Mouse (Mus musculus) lung, postnatal 0 days (tissue): ENCODE results near the gene Jade2. TPM values are rescaled to one million over a fixed set of nuclear protein-coding genes. Genes with fewer than 3 reads are reported as not detected.

Experiments
- ATAC-seq: fragments of 200-750 bp; cut with Nextera tagmentation; 2 replicates; pipeline ENCODE4 v1.8.0; 2017; ENCODE audit warnings: moderate library complexity
- DNase-seq: peaks from one replicate; pipeline ENCODE4 v3.0.0-alpha.2; 2016; ENCODE audit warnings: low spot score
- H3K27ac ChIP-seq: fragments of 300-500 bp; sonication (generic); 2 replicates; pipeline ENCODE4 v1.5.1; 2014; ENCODE audit warnings: antibody characterized with exemption, mild to moderate bottlenecking, low read length, mixed read lengths
- H3K27me3 ChIP-seq: fragments of 300-500 bp; sonication (generic); replicated peaks from 2 replicates; pipeline ENCODE4 v1.6.1; 2014; ENCODE audit warnings: low read length, mixed read lengths; ENCODE audit not compliant: insufficient read depth
- H3K36me3 ChIP-seq: fragments of 300-500 bp; sonication (generic); 2 replicates; pipeline ENCODE4 v1.6.1; 2014; ENCODE audit warnings: low read length, mixed read lengths; ENCODE audit not compliant: insufficient read depth
- H3K4me1 ChIP-seq: fragments of 300-500 bp; sonication (generic); 2 replicates; pipeline ENCODE4 v1.6.1; 2014; ENCODE audit warnings: antibody characterized with exemption, low read depth, low read length, mixed read lengths; ENCODE audit not compliant: insufficient read depth
- H3K4me2 ChIP-seq: fragments of 300-500 bp; sonication (generic); replicated peaks from 2 replicates; pipeline ENCODE4 v1.6.1; 2014; ENCODE audit warnings: low read depth, mild to moderate bottlenecking, low read length, moderate library complexity, mixed read lengths
- H3K4me3 ChIP-seq: fragments of 300-500 bp; sonication (generic); 2 replicates; pipeline ENCODE4 v1.5.1; 2014; ENCODE audit warnings: low read depth, low read length
- H3K9ac ChIP-seq: fragments of 300-500 bp; sonication (generic); replicated peaks from 2 replicates; pipeline ENCODE4 v1.6.1; 2014; ENCODE audit warnings: low read depth, mild to moderate bottlenecking
- H3K9me3 ChIP-seq: fragments of 300-500 bp; sonication (generic); 2 replicates; pipeline ENCODE4 v1.6.1; 2016; ENCODE audit warnings: low read length, mixed read lengths
- CTCF ChIP-seq: IDR thresholded peaks from 2 replicates; pipeline ENCODE4 v1.5.1; 2016; ENCODE audit warnings: antibody characterized with exemption, mild to moderate bottlenecking
- EP300 ChIP-seq: IDR thresholded peaks from 2 replicates; pipeline ENCODE4 v1.6.1; 2016; ENCODE audit warnings: antibody characterized with exemption, mild to moderate bottlenecking, control low read depth
- WGBS: fragments of 180-500 bp; shearing (Covaris S2); extraction: QIAGEN DNeasy Blood & Tissue Kit; methylation state at CpG from one replicate; pipeline ENCODE4 v1.1.7; 2014; 5-methylcytosine and 5-hydroxymethylcytosine counted together
- polyA plus RNA-seq: library from polyadenylated mRNA; unstranded; fragments of >200 nt; fragmentation: Nextera tagmentation; extraction: Ambion mirVana; gene quantifications from 2 replicates; pipeline ENCODE4 v1.2.1, GENCODE M21; 2015

The Jade2 gene
- polyA plus RNA-seq, 1 experiment from 2014 or later, result 3.9 TPM

- ATAC-seq (no peak), DNase-seq (no peak)
- Histone ChIP-seq H3K9me3 (no peaks in the 10 kb centered on the region), H3K27ac (no peak overlapping the region), H3K9ac (no peak overlapping the region), H3K4me3 (no peak overlapping the region), H3K4me1 (no peaks in the 10 kb centered on the region; the same call in 1 of the 2 replicates), H3K4me2 (no peak overlapping the region), H3K36me3 (peaks cover 10% of the 10 kb centered on the region), H3K27me3 (no peaks in the 10 kb centered on the region)
- TF ChIP-seq EP300 (no peak), CTCF (no peak)
- 86% methylated on average over 16 of the region's 16 CpGs for WGBS
These were observed 11.2 kb downstream of the Jade2 start for GRCm38 (mm10) chr11:51845981-51846883.

- Histone ChIP-seq H3K27me3 (no peaks in the 10 kb centered on the region), H3K4me2 (no peak overlapping the region), H3K4me1 (no peaks in the 10 kb centered on the region), H3K9ac (no peak overlapping the region), H3K9me3 (no peaks in the 10 kb centered on the region), H3K36me3 (peaks cover 15% of the 10 kb centered on the region), H3K27ac (no peak overlapping the region), H3K4me3 (no peak overlapping the region)
- no peak for ATAC-seq
- 59% methylated on average over 10 of the region's 10 CpGs for WGBS
- no peak for DNase-seq
- TF ChIP-seq CTCF (no peak), EP300 (no peak)
These were observed 12.8 kb downstream of the Jade2 start for GRCm38 (mm10) chr11:51844529-51845098.

- DNase-seq, result no peak
These were observed 13.6 kb downstream of the Jade2 start for GRCm38 (mm10) chr11:51843898-51844297.

GRCm38 (mm10) chr11:51843168-51843567 lies 14.3 kb downstream of the Jade2 start:
- Histone ChIP-seq H3K4me2 (no peak overlapping the region), H3K9ac (no peak overlapping the region), H3K4me3 (no peak overlapping the region), H3K4me1 (no peaks in the 10 kb centered on the region), H3K27me3 (no peaks in the 10 kb centered on the region), H3K9me3 (no peaks in the 10 kb centered on the region), H3K27ac (no peak overlapping the region), H3K36me3 (peaks cover 15% of the 10 kb centered on the region)
- DNase-seq, result no peak
- TF ChIP-seq CTCF (no peak), EP300 (no peak)
- no peak for ATAC-seq
- WGBS, result 88% methylated on average over 4 of the region's 4 CpGs

More at GRCm38 (mm10) chr11:51843898-51844297, 13.6 kb downstream of the Jade2 start:
- TF ChIP-seq CTCF (no peak), EP300 (no peak)
- Histone ChIP-seq H3K4me3 (no peak overlapping the region), H3K4me1 (no peaks in the 10 kb centered on the region), H3K9ac (no peak overlapping the region), H3K27me3 (no peaks in the 10 kb centered on the region), H3K27ac (no peak overlapping the region), H3K4me2 (no peak overlapping the region), H3K36me3 (peaks cover 15% of the 10 kb centered on the region), H3K9me3 (no peaks in the 10 kb centered on the region)
- ATAC-seq, result no peak

GRCm38 (mm10) chr11:51841149-51841548 lies 16.3 kb downstream of the Jade2 start:
- no peak for ATAC-seq
- Histone ChIP-seq H3K27ac (no peak overlapping the region), H3K9me3 (no peaks in the 10 kb centered on the region), H3K4me3 (no peak overlapping the region), H3K4me1 (no peaks in the 10 kb centered on the region), H3K4me2 (no peak overlapping the region), H3K27me3 (no peaks in the 10 kb centered on the region), H3K9ac (no peak overlapping the region), H3K36me3 (peaks cover 8% of the 10 kb centered on the region)
- 35% methylated on average over 9 of the region's 9 CpGs for WGBS
- DNase-seq, result peak; percentile 28
- TF ChIP-seq CTCF (no peak), EP300 (no peak)

GRCm38 (mm10) chr11:51840657-51841056 lies 16.8 kb downstream of the Jade2 start:
- WGBS, result 64% methylated on average over 9 of the region's 9 CpGs
- Histone ChIP-seq H3K9ac (no peak overlapping the region), H3K9me3 (no peaks in the 10 kb centered on the region), H3K27ac (no peak overlapping the region), H3K27me3 (no peaks in the 10 kb centered on the region), H3K4me1 (no peaks in the 10 kb centered on the region), H3K4me3 (no peak overlapping the region), H3K36me3 (peaks cover 5% of the 10 kb centered on the region; the same call in 1 of the 2 replicates), H3K4me2 (no peak overlapping the region)
- DNase-seq (no peak), ATAC-seq (no peak)
- TF ChIP-seq CTCF (no peak), EP300 (no peak)
